Mouse (Mus musculus) erythroblast, embryonic 14.5 days (primary cell): ENCODE data around the gene Htr2a. TPM values are rescaled to one million over a fixed set of nuclear protein-coding genes. Genes with fewer than 3 reads are reported as not detected.

Experiments
- H3K27me3 ChIP-seq: 2 replicates; pipeline ENCODE4 v1.6.1; 2012; ENCODE audit warnings: inconsistent platforms; ENCODE audit not compliant: control insufficient read depth
- H3K36me3 ChIP-seq: 2 replicates; pipeline ENCODE4 v1.6.1; 2012; ENCODE audit warnings: mild to moderate bottlenecking, inconsistent platforms; ENCODE audit not compliant: control insufficient read depth
- H3K4me1 ChIP-seq: 2 replicates; pipeline ENCODE4 v1.6.1; 2012; ENCODE audit warnings: inconsistent platforms; ENCODE audit not compliant: control insufficient read depth
- H3K4me3 ChIP-seq: replicated peaks from 2 replicates; pipeline ENCODE3; 2012; ENCODE audit warnings: moderate library complexity, mild to moderate bottlenecking, inconsistent platforms
- H3K9me3 ChIP-seq: 2 replicates; pipeline ENCODE4 v1.6.1; 2012; ENCODE audit warnings: low read length, inconsistent platforms, mixed read lengths; ENCODE audit not compliant: control insufficient read depth
- GATA1 ChIP-seq: IDR thresholded peaks from 2 replicates; pipeline ENCODE4 v1.6.1; 2012; ENCODE audit warnings: low read length, inconsistent platforms, mixed read lengths
- TAL1 ChIP-seq: IDR thresholded peaks from 3 replicates; pipeline ENCODE4 v1.6.1; 2012; ENCODE audit warnings: low read length, inconsistent platforms, mixed read lengths
- polyA plus RNA-seq: library from polyadenylated mRNA; stranded (reverse); fragments of >175 nt; gene quantifications from 2 replicates; pipeline ENCODE4 v1.2.3, GENCODE M21; 2012

Htr2a gene
- polyA plus RNA-seq, result not detected in 2 replicates

GRCm38 (mm10) chr14:74640819-74641381 lies at the start of gene Htr2a:
Gene Htr2a (plus strand): TSS chr14:74640840.
- Histone ChIP-seq H3K27me3 (peaks cover 33% of the 10 kb centered on the region), H3K9me3 (no peaks in the 10 kb centered on the region), H3K36me3 (no peaks in the 10 kb centered on the region), H3K4me1 (peaks cover 13% of the 10 kb centered on the region), H3K4me3 (peak within 1 kb of the TSS; percentile 34)
- no peak for TF ChIP-seq GATA1
- TF ChIP-seq TAL1, result no peak

- Histone ChIP-seq H3K27me3 (no peaks in the 10 kb centered on the region), H3K4me1 (no peaks in the 10 kb centered on the region), H3K4me3 (no peak overlapping the region), H3K9me3 (no peaks in the 10 kb centered on the region), H3K36me3 (no peaks in the 10 kb centered on the region)
- TF ChIP-seq TAL1 (no peak), GATA1 (no peak)
Observed at GRCm38 (mm10) chr14:74601333-74602087, 39.1 kb upstream of the Htr2a start.

GRCm38 (mm10) chr14:74602543-74602942 lies 38.1 kb upstream of the Htr2a start:
- no peaks in the 10 kb centered on the region for H3K9me3 ChIP-seq
- TF ChIP-seq GATA1 (no peak), TAL1 (no peak)
- no peaks in the 10 kb centered on the region for H3K4me1 ChIP-seq
- H3K27me3 ChIP-seq, result no peaks in the 10 kb centered on the region
- H3K36me3 ChIP-seq, result no peaks in the 10 kb centered on the region
- no peak overlapping the region for H3K4me3 ChIP-seq

GRCm38 (mm10) chr14:74603131-74603766 lies 37.4 kb upstream of the Htr2a start:
- no peak for TF ChIP-seq GATA1
- no peak for TF ChIP-seq TAL1
- Histone ChIP-seq H3K4me1 (no peaks in the 10 kb centered on the region), H3K27me3 (no peaks in the 10 kb centered on the region), H3K36me3 (no peaks in the 10 kb centered on the region), H3K9me3 (no peaks in the 10 kb centered on the region), H3K4me3 (no peak overlapping the region)

- Histone ChIP-seq H3K36me3 (no peaks in the 10 kb centered on the region), H3K27me3 (no peaks in the 10 kb centered on the region), H3K9me3 (no peaks in the 10 kb centered on the region), H3K4me1 (no peaks in the 10 kb centered on the region), H3K4me3 (no peak overlapping the region)
- no peak for TF ChIP-seq GATA1
- TF ChIP-seq TAL1, result no peak
Observed at GRCm38 (mm10) chr14:74611326-74611725, 29.3 kb upstream of the Htr2a start.

- Histone ChIP-seq H3K9me3 (no peaks in the 10 kb centered on the region), H3K4me1 (no peaks in the 10 kb centered on the region), H3K36me3 (no peaks in the 10 kb centered on the region), H3K27me3 (no peaks in the 10 kb centered on the region), H3K4me3 (no peak overlapping the region)
- TF ChIP-seq TAL1, result no peak
- TF ChIP-seq GATA1, result 0 out of 2 replicates have a peak, but pooled peaks have one; percentile 20
Observed at GRCm38 (mm10) chr14:74618858-74619257, 21.8 kb upstream of the Htr2a start.

- no peaks in the 10 kb centered on the region for H3K36me3 ChIP-seq
- H3K9me3 ChIP-seq, result no peaks in the 10 kb centered on the region
- peaks cover 33% of the 10 kb centered on the region for H3K27me3 ChIP-seq
- peaks cover 9% of the 10 kb centered on the region for H3K4me1 ChIP-seq
- H3K4me3 ChIP-seq, result no peak overlapping the region
- no peak for TF ChIP-seq GATA1
- no peak for TF ChIP-seq TAL1
Observed at GRCm38 (mm10) chr14:74638071-74638470, 2.6 kb upstream of the Htr2a start.

GRCm38 (mm10) chr14:74641668-74642230 lies 1.1 kb downstream of the Htr2a start:
- H3K36me3 ChIP-seq, result no peaks in the 10 kb centered on the region
- H3K4me1 ChIP-seq, result peaks cover 22% of the 10 kb centered on the region
- H3K9me3 ChIP-seq, result no peaks in the 10 kb centered on the region
- no peak for TF ChIP-seq GATA1
- no peak for TF ChIP-seq TAL1
- H3K4me3 ChIP-seq, result peak overlapping the region; percentile 34
- peaks cover 33% of the 10 kb centered on the region for H3K27me3 ChIP-seq

GRCm38 (mm10) chr14:74643296-74643695 lies 2.7 kb downstream of the Htr2a start:
- H3K27me3 ChIP-seq, result peaks cover 33% of the 10 kb centered on the region
- H3K36me3 ChIP-seq, result no peaks in the 10 kb centered on the region
- peak overlapping the region; percentile 49 for H3K4me3 ChIP-seq
- peaks cover 22% of the 10 kb centered on the region for H3K4me1 ChIP-seq
- TF ChIP-seq GATA1, result no peak
- TF ChIP-seq TAL1, result no peak
- H3K9me3 ChIP-seq, result no peaks in the 10 kb centered on the region
